Mouse (Mus musculus): ENCODE data around the gene Tomm5. TPM values are rescaled to one million over a fixed set of nuclear protein-coding genes. Genes with fewer than 3 reads are reported as not detected.

Tomm5 gene
- polyA plus RNA-seq, 1 experiment from 2014 or later = 184 TPM

Other genes with a start within 250 kb of the Tomm5 start
- 48.6 and 48.8 TPM in 2 replicates for gene Grhpr, start 126.7 kb downstream of the Tomm5 start, polyA plus RNA-seq (2014; fragmentation: Nextera tagmentation; extraction: Ambion mirVana)
- gene Zbtb5, start 95.7 kb downstream of the Tomm5 start, polyA plus RNA-seq (2014; fragmentation: Nextera tagmentation; extraction: Ambion mirVana) = 44.9 and 45.4 TPM in 2 replicates
- 54.5 and 55.2 TPM in 2 replicates for gene Polr1e, start 89.5 kb downstream of the Tomm5 start, polyA plus RNA-seq (2014; fragmentation: Nextera tagmentation; extraction: Ambion mirVana)
- 12.5 and 13.3 TPM in 2 replicates for gene Fbxo10, start 23.5 kb downstream of the Tomm5 start, polyA plus RNA-seq (2014; fragmentation: Nextera tagmentation; extraction: Ambion mirVana)
- 1.3 TPM in 2 replicates for gene Frmpd1, start 76.8 kb upstream of the Tomm5 start, polyA plus RNA-seq (2014; fragmentation: Nextera tagmentation; extraction: Ambion mirVana)
- 14.1 and 15.4 TPM in 2 replicates for gene Trmt10b, start 189.0 kb upstream of the Tomm5 start, polyA plus RNA-seq (2014; fragmentation: Nextera tagmentation; extraction: Ambion mirVana)
- 12.3 and 12.6 TPM in 2 replicates for gene Dcaf10, start 234.0 kb upstream of the Tomm5 start, polyA plus RNA-seq (2014; fragmentation: Nextera tagmentation; extraction: Ambion mirVana)
- gene Exosc3, start 234.6 kb upstream of the Tomm5 start, polyA plus RNA-seq (2014; fragmentation: Nextera tagmentation; extraction: Ambion mirVana) = 98.0 and 113 TPM in 2 replicates

Data from forebrain, embryonic 11.5 days (tissue).